Mouse (Mus musculus): Measurements from ENCODE around the gene Gm10337.

Gm10337 gene

DNA sequence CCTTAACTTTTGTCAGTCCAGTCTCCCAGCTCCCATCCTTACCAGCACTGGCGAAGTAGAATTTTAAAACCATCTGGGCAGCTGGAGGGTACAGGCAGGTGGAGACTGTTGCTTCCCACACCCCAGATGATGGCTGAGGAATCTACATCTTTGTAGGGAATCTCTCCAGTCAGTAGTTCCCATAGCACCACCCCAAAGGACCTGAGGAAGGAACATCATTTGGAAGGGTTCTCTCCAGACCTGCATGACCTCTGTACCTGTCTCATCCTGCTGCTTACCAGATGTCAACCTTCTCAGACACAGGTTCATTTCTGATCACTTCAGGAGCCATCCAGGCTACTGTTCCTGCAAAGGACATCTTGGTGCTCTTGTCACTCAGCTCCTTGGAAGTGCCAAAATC, at the start of gene Gm10337:
TSS of gene Gm10337 (plus strand) at position 276 of the 400 bp plus-strand sequence.
- no peak for DNase-seq

DNA sequence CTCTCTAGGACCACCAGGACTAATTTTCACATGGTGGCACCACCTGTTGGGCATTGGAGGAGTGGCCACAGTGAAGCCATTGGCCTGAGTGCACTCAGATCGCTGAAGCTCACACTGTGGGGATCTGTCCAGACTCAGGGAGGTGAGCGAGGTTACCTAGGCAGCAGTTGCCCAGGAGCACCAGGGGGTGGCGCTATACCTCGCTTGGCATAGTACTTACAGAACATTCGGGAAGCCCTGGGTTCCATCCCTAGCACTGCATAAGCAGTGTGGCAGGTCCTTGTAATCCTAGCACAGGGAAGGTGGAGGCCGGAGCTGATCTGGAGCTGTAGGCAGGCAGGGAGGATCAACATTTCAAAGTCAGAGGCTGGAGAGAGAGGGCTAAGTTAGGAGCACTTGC, 47.5 kb upstream of the Gm10337 start:
- DNase-seq: peak; percentile 25 to 46

DNA sequence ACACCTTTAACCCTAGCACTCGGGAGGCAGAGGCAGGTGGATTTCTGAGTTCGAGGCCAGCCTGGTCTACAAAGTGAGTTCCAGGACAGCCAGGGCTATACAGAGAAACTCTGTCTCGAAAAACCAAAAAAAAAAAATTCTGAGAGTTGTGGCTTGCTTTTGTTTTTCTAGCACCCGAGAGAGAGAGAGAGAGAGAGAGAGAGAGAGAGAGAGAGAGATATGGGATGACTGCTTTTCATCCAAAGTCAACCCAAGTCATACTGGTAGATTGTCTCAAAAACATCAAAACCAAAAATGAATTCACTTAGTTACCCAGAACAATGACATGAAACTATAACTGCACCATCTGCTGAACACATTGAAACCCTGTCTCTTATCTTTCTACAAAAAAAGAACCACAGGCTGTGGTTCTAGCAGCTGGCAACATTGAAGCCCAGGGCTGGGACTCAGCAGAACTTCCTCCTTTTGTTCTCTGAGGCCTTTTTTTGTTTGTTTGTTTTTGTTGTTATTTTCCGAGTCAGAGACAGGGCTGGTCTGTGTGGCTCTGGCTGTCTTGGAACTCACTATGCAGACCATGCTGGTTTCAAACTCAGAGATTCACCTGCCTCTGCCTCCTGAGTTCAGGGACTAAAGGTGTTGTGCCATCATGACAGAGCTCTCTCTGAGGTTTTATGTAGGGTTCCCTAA, 45.3 kb upstream of the Gm10337 start:
- DNase-seq: no peak

DNA sequence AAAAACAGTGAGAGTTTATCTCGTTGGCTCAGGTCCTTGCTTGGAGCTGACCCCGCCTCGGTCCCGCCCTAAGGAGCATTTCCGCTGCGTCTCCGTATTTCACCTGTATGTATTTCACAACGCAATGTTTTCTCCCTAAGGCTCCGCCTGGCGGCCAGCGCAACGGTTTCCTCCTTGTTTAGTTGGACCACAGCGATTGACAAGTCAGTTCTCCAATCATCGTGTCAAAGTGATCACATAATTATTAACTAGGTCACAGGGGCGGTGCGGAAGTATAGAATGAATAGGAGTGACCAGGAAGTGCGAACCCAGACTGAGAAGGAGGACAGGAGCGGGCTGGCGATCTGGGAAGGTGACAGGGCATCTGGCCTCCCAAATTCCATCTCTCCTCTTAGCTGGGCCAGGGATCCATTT, 44.6 kb upstream of the Gm10337 start, which contains the start of gene Prr13:
TSS of gene Prr13 (plus strand) at position 125 of the 414 bp plus-strand sequence.
- peak; percentile 95 to 98 for DNase-seq

DNA sequence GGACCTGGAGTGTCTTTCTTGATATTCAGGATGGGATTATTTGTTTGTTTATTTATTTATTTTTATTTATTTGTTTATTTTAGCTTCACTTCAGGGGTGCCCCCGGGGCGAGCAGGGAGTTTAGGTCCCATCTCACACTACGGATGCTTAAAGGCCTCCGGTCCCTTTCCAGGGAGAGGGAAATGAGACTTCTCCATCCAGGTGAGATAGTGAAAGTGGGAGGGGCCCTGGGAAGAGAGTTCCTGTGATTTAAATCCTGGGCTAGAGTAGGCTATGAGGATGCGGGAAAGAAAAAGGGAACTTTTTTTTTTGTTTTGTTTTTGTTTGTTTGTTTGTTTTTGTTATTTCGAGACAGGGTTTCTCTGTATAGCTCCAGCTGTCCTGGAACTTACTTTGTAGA, 44.1 kb upstream of the Gm10337 start:
- no peak for DNase-seq

DNA sequence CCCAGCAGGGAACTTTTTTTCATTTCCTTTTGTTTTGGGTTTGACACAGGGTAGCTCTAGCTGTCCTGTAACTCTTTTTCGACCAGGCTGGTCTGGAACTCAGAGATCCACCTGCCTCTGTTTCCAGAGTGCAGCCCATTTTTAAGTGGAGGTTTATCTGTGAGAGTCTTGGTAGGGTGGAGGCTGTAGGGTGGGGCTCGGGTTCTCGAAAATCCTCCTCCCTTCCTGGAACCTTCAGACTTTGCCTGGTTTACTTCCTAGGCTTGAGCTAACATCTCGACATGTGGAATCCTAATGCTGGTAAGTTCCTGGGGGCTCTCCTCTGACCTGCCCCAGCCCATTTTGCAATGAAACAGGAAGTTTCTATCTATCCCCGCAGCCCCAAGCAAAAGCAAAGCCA, 43.7 kb upstream of the Gm10337 start:
- DNase-seq: no peak

DNA sequence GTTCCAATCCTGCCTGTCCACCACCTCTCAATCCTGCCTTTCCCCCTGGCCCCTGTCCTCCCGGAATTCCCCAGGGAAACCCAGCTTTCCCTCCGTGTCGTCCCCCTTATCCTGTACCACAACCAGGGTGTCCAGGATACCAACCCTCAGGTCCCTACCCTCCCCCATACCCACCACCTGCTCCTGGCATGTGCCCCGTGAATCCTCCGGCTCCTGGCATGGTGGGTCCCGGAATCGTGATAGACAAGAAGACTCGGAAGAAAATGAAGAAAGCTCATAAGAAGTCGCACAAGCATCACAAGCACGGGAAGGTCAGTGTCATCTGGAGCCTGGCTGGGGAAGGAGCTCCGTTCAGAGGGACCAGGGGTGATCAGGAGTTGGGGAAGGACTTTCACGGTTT, 43.1 kb upstream of the Gm10337 start:
- no peak for DNase-seq

DNA sequence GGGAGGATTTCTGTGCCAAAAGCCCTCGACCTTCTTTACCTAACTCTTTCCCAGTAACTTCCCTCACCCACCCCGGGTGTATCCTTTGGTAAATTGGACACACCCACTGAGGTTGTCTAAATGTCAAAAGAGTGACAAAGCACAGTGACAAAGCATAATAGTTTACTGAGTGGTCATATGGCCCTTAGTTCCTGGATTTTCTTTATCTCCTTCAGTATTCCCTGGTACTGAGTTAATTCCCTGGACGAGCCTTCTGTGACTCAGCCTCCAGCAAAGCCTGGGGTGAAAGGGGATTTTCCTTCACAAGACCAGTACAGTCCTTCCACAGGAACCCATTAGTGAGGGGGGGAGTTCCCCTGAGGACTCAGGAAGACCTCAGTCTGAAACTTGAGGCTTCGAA, 42.6 kb upstream of the Gm10337 start:
- no peak for DNase-seq

DNA sequence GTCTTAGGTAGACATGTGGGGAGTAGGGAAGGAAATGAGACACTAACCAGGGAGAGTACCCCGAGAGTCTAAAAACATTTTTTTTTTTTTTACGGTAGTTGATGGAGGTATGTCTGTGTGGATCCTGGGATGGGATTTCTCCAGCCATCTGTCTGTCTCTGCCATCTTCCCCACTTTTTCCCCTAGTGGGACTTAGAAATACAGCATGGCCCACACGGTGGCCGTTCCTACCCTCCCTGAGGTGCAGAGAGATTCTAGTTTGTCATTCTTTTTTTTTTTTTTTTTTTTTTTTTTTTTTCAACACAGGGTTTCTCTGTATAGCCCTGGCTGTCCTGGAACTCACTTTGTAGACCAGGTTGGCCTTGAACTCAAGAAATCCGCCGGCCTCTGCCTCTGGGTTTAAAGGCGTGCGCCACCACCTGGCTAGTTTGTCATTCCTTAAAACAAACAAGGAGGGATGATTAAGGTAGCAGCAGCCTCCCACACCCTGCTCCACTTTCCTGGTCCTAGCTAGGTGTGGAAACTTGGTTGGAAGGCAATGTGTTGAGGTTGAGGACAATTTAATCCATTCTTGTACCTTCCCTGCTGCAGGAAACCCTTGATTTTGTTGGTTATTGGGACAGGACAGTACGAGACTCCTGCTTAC, 42.0 kb upstream of the Gm10337 start:
- DNase-seq: no peak

DNA sequence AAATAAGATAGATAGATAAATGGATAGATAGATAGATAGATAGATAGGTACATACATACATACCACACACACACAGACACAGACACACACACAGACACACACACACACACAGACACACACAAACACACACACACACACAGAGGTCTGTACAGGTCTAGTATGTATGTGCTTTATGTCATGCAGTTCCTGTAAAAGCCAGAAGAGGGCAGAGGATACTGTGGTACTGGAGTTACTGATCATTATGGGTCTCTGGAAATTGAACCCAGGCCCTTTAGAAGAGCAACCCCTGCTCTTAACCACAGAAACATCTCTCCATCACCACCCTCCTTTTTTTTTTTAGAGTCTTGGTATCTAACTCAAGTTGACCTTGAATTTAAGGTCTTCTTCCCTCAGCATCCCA, 39.9 kb upstream of the Gm10337 start:
- no peak for DNase-seq

DNA sequence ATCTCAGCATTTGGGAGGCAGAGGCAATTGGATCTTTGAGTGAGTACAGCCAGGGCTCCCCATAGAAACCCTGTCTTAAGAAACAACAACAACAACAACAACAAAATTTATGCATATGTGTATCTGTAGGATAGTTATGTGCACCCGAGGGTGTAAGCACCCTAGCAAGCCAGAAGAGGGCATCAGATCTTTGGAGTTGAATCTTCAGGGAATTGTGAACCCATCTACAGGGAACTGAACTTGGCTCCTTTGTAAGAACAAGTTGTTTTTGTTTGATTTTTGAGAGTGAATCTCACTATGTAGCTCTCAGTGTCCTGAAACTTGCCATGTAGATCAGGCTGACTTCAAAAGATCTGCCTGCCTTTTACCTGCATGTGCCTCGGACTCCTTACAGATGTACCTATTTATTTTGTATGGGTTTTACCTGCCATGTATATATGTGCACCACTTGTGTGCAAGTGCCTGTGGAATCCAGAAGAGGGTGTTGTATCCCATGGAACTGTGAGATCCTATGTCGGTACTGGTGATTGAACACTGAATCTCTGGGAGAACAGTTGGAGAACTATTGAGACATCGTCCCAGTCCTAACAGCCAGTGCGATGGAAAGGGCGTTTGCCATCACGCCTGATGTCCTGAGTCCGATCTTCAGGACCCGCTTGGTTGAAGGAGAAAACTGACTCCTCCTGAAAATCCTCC, 34.7 kb upstream of the Gm10337 start:
- DNase-seq: no peak

DNA sequence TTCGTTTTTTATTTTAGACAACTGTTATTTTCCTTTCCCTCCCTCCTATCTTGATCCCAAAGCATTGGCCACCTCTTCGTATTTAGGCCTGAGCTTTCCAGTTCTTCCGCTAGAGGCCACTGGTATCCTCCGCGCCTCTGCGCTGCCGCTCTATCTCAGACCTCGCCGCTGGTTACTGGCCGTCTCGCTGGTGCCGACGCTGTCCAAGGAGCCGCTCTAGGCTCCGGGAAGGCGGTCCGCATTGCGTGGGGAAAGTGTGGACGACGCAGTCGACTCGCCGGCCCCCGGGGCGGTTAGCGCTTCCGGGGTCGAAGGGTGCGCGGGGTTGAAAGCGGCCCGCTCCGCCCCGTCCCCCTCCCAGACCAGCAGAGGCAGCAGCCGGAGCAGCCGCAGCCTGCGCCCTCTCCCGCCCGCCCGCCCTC, 33.3 kb upstream of the Gm10337 start, which contains the start of gene Pcbp2:
TSS of gene Pcbp2 (plus strand) at position 357 of the 422 bp plus-strand sequence.
- peak; percentile 92 to 97 for DNase-seq

DNA sequence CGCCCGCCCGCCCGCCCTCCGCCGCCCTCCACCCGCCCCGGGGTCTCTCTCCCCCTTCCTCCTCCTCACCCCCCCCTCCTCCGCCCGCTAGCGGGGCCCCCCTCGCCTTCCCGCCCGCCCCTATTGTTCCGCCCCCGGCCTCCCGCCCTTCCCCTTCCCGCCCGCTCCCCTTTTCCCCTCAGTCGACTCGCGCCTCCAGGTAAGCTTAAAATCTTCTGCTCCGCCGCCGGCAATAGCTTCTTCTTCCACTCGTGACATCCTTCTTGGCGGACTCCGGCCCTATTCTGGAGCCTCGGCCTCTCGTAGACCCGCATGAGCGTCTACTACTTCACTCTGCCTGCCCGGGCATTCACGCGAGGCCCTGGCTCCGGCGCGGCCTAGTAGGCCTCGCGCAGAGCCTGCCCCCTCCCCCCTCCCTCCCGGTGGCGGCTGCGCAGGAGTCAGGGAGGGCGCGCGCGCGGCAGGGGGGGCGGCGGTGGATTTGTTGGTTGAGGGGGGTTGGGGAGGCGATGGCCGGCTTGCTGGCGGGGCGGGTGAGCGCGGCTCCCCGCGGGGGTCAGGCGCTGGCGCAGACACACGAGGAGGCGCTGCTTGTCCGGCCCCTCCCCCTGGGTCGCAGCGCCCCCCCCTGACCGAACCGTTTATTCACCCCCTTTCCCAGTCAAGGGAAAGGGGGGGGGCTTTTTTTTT, 32.8 kb upstream of the Gm10337 start:
- peak; percentile 81 to 89 for DNase-seq

DNA sequence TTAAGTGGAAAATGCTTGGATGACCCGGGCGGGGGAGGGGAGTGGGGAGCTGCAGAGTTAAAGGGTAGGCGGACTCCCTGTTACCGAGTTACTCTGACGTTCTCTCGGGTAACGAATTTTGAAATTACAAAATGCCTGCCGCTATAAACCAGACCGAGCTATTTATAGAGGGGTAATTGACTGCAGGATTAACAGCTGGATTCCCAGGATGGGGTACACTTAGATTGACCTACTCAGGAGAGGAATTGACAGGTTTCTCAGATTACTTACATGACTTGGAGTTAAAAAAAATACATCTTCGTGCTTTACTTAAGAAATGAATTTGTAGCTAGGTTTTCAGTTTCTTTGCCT, 32.3 kb upstream of the Gm10337 start:
- DNase-seq: no peak

DNA sequence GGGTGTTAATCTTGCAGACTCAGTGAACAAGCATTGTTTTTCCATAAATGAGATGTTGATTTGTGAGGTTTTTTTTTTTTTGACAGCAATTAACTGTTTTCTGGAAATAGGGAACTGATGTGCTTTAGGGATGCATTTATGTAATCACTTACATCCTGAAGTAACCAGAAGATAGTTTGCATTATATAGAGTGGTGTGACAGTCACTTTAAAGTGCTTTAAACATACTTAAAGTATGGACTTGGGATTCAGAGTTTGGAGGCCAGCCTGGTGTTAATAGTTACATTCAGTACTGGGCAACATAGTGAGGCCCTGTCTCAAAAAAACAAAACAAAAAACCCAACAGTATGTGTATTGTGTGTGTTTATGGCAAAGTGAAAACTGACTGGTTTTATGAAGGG, 31.8 kb upstream of the Gm10337 start:
- no peak for DNase-seq

DNA sequence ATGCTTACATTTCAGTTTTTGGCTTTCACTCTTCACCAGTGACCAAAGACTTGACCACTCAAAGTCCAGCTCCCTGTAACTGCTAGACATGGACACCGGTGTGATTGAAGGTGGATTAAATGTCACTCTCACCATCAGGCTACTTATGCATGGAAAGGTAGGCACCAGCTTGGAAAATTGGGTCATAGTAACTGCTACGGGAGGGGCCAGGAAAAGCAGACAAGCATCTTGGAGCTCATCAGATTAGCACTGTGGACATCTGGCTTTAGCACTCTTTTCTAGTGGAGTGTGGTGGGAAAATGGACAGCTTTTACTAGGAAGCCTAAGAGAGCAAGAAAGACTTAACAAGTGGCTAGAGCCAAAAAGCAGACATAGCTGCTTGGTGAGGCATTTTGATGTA, 30.3 kb upstream of the Gm10337 start:
- no peak for DNase-seq

DNA sequence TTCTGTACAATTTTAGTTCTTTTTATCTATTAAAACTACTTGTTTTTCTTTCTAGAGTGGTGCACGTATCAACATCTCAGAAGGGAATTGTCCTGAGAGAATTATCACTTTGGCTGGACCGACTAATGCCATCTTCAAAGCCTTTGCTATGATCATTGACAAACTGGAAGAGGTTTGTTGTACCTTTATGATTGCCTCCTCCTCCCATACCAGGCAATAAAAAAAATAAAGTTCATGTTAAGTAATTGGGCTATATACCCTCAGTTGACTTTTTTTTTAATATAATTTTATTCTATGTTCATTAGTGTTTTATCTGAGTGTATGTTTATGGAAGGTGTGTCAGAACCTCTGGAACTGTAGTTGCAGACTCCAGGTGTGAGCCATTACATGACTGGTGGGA, 29.0 kb upstream of the Gm10337 start:
- no peak for DNase-seq

DNA sequence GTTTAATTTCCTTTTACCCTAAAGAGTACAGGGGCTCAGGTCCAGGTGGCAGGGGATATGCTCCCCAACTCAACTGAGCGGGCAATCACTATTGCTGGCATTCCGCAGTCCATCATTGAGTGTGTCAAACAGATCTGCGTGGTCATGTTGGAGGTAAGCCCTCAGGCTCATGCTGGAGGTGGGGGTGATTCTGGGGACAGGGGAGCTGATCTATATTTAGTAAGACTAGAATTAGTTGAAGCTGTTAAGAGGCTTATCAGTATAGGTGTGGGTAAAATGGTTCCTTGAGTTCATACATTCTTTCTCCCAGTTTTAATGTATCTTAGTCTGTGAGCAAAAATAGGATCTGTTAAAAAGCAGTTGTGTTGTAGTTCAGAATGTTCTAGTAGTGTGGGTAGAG, 20.4 kb upstream of the Gm10337 start:
- no peak for DNase-seq

DNA sequence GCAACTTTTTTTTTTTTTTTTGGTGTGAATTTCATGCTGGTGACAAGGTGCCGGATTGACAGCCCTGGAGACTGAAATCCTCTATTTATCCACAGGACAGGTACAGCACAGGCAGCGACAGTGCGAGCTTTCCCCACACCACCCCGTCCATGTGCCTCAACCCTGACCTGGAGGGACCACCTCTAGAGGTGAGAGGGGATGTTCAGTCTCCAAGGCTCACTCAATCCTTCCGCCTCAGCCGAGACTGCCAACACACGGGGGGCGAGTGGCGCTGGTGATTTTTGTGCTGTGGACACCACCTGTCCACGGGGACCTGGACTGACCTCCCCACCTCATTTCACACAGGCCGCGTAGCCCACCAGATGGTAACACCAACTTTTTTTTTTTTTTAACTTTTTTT, 17.7 kb upstream of the Gm10337 start:
- DNase-seq: no peak

DNA sequence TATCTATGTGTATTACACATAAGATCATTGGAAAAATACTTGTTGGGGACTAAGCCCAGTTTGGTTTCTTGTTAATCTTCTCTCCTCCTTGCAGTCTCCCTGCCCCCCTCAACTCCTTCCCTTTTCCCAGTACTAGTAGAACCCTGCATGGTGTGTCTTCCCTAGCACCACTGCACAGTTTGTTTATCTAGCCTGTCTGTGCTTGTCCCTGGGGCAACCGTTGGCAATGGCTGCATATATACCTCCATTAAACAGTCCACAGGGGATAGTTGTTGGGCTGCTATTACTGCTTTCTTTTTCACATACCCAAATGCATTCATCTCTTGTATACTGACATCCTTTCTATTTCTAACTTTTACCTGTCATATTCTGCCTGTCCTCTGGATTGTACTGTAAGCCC, 15.9 kb upstream of the Gm10337 start:
- DNase-seq: no peak

DNA sequence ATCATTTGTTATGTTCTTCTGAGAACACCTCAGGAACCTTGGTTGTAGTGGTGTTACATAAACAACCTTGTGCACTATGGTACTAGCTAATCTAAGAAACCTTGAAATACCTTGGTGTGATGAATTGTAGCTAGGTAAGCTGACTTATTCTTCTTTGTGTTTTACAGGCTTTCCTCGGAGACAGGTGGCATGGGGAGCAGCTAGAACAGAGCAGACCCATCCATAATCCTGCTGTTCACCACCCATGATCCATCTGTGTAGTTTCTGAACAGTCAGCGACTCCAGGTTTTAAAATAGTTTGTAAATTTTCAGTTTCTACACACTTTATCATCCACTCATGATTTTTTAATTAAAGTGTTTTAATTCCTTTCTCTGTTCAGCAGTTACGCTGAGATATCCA, 5.2 kb upstream of the Gm10337 start:
- no peak for DNase-seq

DNA sequence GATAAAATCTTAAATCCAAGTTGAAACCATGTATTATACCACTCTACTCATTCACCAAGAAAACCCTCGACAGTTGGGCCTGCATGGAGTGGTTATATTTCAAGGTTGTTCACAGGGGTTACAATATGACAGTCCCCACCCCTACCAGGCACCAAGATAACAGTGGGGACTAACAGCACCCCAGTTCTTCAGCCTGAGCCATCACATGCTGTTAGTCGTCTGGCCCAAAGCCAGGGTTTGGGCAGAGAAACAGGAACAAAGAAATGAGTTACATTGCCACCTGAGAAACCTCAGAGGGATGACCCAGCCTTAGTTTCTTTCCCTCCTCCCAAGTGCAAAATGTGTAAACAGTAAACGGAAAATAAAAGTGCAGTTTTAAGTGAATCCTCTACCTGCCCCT, 4.2 kb upstream of the Gm10337 start:
- peak in 1 of 2 experiments; percentile 31 for DNase-seq

DNA sequence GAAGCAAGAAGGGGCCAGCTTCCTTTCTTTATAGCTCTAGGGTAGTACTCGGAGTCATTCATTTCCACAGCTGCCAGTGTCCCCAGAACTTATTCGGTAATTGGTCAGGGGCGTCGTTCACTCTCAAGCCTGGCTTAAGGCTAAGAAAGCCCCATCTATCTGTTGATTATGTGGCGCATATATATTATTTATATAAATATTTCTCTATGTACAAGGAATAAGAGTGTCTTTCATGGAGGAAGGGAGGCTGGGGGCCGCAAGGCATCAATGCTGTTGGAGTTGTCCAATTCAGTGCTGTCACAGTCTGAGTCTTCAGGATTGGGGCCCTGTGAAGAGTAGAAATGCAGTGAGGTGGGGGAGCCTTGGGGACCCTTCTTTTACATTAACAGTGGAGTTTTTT, 3.7 kb upstream of the Gm10337 start:
- no peak for DNase-seq

DNA sequence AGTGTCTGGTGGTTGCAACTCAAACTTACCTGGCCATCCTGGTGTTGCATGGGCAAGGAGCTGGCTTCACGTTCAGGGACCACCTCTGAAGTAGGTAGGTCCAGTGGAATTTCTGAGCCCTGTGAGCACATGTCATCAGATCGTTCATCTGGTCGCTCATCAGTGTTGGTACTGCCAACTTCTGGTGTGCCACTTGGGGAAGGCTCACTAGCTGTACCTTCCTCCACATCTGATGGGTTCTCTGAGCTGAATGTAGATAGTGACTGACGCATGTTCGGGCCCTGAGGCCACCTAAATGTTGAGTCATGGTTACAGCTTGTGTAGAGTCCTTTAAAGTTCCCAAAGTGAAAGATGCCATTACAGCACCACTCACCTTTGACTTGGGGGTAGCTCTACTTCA, 3.0 kb upstream of the Gm10337 start:
- no peak for DNase-seq
